Mouse (Mus musculus) brain, embryonic 14.5 days (tissue): ENCODE results near the gene Mia.

Experiments
- CTCF ChIP-seq: fragments of 200-500 bp; IDR thresholded peaks from 2 replicates; pipeline ENCODE4 v1.5.1; 2012; ENCODE audit warnings: inconsistent platforms, mild to moderate bottlenecking, moderate library complexity, borderline replicate concordance; ENCODE audit not compliant: insufficient read depth, insufficient read length; ENCODE audit errors: extremely low read depth
- POLR2A ChIP-seq: fragments of 200-500 bp; IDR thresholded peaks from 2 replicates; pipeline ENCODE4 v1.6.1; 2012; ENCODE audit warnings: mild to moderate bottlenecking, inconsistent platforms, borderline replicate concordance; ENCODE audit not compliant: poor library complexity, insufficient read depth, insufficient read length, severe bottlenecking; ENCODE audit errors: extremely low read depth

GRCm38 (mm10) chr7:27170981-27171380, 10.0 kb downstream of the Mia start:
- TF ChIP-seq CTCF: no peak
- no peak for TF ChIP-seq POLR2A
